Mouse (Mus musculus): Measurements from ENCODE around the gene Mtrex. TPM values are rescaled to one million over a fixed set of nuclear protein-coding genes. Genes with fewer than 3 reads are reported as not detected.
A peak's percentile ranks its signal among the peaks of the same experiment; 100 is the strongest.

Gene Mtrex
- polyA plus RNA-seq, 1 experiment from 2014 or later: 44.5 TPM

GRCm38 (mm10) chr13:112836951-112837350, 90.2 kb downstream of the Mtrex start:
- Histone ChIP-seq H3K4me3 (replicated peaks; ENCODE audit: low read depth, low read length) (no peak overlapping the region), H3K9ac (ENCODE audit: low read depth, low read length) (no peak overlapping the region), H3K27me3 (ENCODE audit: insufficient read depth, low read length) (no peaks in the 10 kb centered on the region), H3K4me1 (replicated peaks; ENCODE audit: insufficient read depth, low read length) (0 out of 2 replicates have a peak, but pooled peaks cover 5% of the 10 kb centered on the region), H3K27ac (no peak overlapping the region), H3K9me3 (replicated peaks; ENCODE audit: low read length) (no peaks in the 10 kb centered on the region), H3K36me3 (ENCODE audit: insufficient read depth, low read length) (no peaks in the 10 kb centered on the region), H3K4me2 (ENCODE audit: low read length) (no peak overlapping the region)
- TF ChIP-seq CTCF (IDR thresholded peaks at IDR 0.05; ENCODE audit: low read depth): no peak
- DNase-seq (ENCODE audit: low spot score) (no peak), ATAC-seq (replicated peaks; ENCODE audit: low FRiP score, low read depth) (no peak)
- WGBS: 72% methylated on average over 2 of the region's 2 CpGs

GRCm38 (mm10) chr13:112835113-112835512, 92.1 kb downstream of the Mtrex start:
- no peak overlapping the region for H3K27ac ChIP-seq
- no peaks in the 10 kb centered on the region for H3K27me3 ChIP-seq (ENCODE audit: insufficient read depth, low read length)
- no peak for TF ChIP-seq CTCF (IDR thresholded peaks at IDR 0.05; ENCODE audit: low read depth)
- no peak overlapping the region for H3K4me3 ChIP-seq (replicated peaks; ENCODE audit: low read depth, low read length)
- H3K4me2 ChIP-seq (ENCODE audit: low read length): no peak overlapping the region
- 49% methylated on average over 12 of the region's 12 CpGs for WGBS
- DNase-seq (ENCODE audit: low spot score): peak; percentile 31
- H3K9ac ChIP-seq (ENCODE audit: low read depth, low read length): no peak overlapping the region
- H3K9me3 ChIP-seq (replicated peaks; ENCODE audit: low read length): no peaks in the 10 kb centered on the region
- 0 out of 2 replicates have a peak, but pooled peaks cover 5% of the 10 kb centered on the region for H3K4me1 ChIP-seq (replicated peaks; ENCODE audit: insufficient read depth, low read length)
- no peak for ATAC-seq (replicated peaks; ENCODE audit: low FRiP score, low read depth)
- no peaks in the 10 kb centered on the region for H3K36me3 ChIP-seq (ENCODE audit: insufficient read depth, low read length)

GRCm38 (mm10) chr13:112833895-112834263, 93.3 kb downstream of the Mtrex start:
- Histone ChIP-seq H3K27ac (no peak overlapping the region), H3K4me2 (ENCODE audit: low read length) (peak overlapping the region; percentile 37; the same call in 1 of the 2 replicates), H3K36me3 (ENCODE audit: insufficient read depth, low read length) (no peaks in the 10 kb centered on the region), H3K4me3 (replicated peaks; ENCODE audit: low read depth, low read length) (no peak overlapping the region), H3K27me3 (ENCODE audit: insufficient read depth, low read length) (no peaks in the 10 kb centered on the region), H3K9me3 (replicated peaks; ENCODE audit: low read length) (no peaks in the 10 kb centered on the region), H3K9ac (ENCODE audit: low read depth, low read length) (no peak overlapping the region), H3K4me1 (replicated peaks; ENCODE audit: insufficient read depth, low read length) (0 out of 2 replicates have a peak, but pooled peaks cover 5% of the 10 kb centered on the region)
- TF ChIP-seq CTCF (IDR thresholded peaks at IDR 0.05; ENCODE audit: low read depth): no peak
- 56% methylated on average over 3 of the region's 3 CpGs for WGBS
- ATAC-seq (replicated peaks; ENCODE audit: low FRiP score, low read depth) (no peak), DNase-seq (ENCODE audit: low spot score) (no peak)

GRCm38 (mm10) chr13:112833253-112833894, 93.8 kb downstream of the Mtrex start:
- Histone ChIP-seq H3K36me3 (ENCODE audit: insufficient read depth, low read length) (no peaks in the 10 kb centered on the region), H3K27ac (no peak overlapping the region), H3K9ac (ENCODE audit: low read depth, low read length) (no peak overlapping the region), H3K4me1 (replicated peaks; ENCODE audit: insufficient read depth, low read length) (0 out of 2 replicates have a peak, but pooled peaks cover 5% of the 10 kb centered on the region), H3K27me3 (ENCODE audit: insufficient read depth, low read length) (no peaks in the 10 kb centered on the region), H3K4me3 (replicated peaks; ENCODE audit: low read depth, low read length) (no peak overlapping the region), H3K4me2 (ENCODE audit: low read length) (peak overlapping the region; percentile 37), H3K9me3 (replicated peaks; ENCODE audit: low read length) (no peaks in the 10 kb centered on the region)
- no peak for TF ChIP-seq CTCF (IDR thresholded peaks at IDR 0.05; ENCODE audit: low read depth)
- DNase-seq (ENCODE audit: low spot score) (peak; percentile 47), ATAC-seq (replicated peaks; ENCODE audit: low FRiP score, low read depth) (peak; percentile 29; the same call in 1 of the 2 replicates)
- 44% methylated on average over 20 of the region's 20 CpGs for WGBS

- H3K27me3 ChIP-seq (ENCODE audit: insufficient read depth, low read length): no peaks in the 10 kb centered on the region
- H3K9me3 ChIP-seq (replicated peaks; ENCODE audit: low read length): no peaks in the 10 kb centered on the region
- DNase-seq (ENCODE audit: low spot score): no peak
- no peak overlapping the region for H3K4me3 ChIP-seq (replicated peaks; ENCODE audit: low read depth, low read length)
- no peaks in the 10 kb centered on the region for H3K36me3 ChIP-seq (ENCODE audit: insufficient read depth, low read length)
- no peak for TF ChIP-seq CTCF (IDR thresholded peaks at IDR 0.05; ENCODE audit: low read depth)
- ATAC-seq (replicated peaks; ENCODE audit: low FRiP score, low read depth): no peak
- no peak overlapping the region for H3K4me2 ChIP-seq (ENCODE audit: low read length)
- WGBS: 24% methylated on average over 2 of the region's 2 CpGs
- H3K9ac ChIP-seq (ENCODE audit: low read depth, low read length): no peak overlapping the region
- 0 out of 2 replicates have a peak, but pooled peaks cover 5% of the 10 kb centered on the region for H3K4me1 ChIP-seq (replicated peaks; ENCODE audit: insufficient read depth, low read length)
- no peak overlapping the region for H3K27ac ChIP-seq
These were observed 94.6 kb downstream of the Mtrex start for GRCm38 (mm10) chr13:112832589-112832988.

GRCm38 (mm10) chr13:112829619-112830018, 97.6 kb downstream of the Mtrex start:
- 92% methylated on average over 2 of the region's 2 CpGs for WGBS
- H3K9ac ChIP-seq (ENCODE audit: low read depth, low read length): no peak overlapping the region
- no peak for TF ChIP-seq CTCF (IDR thresholded peaks at IDR 0.05; ENCODE audit: low read depth)
- no peaks in the 10 kb centered on the region for H3K36me3 ChIP-seq (ENCODE audit: insufficient read depth, low read length)
- no peak overlapping the region for H3K4me2 ChIP-seq (ENCODE audit: low read length)
- DNase-seq (ENCODE audit: low spot score) (no peak), ATAC-seq (replicated peaks; ENCODE audit: low FRiP score, low read depth) (no peak)
- no peak overlapping the region for H3K27ac ChIP-seq
- H3K9me3 ChIP-seq (replicated peaks; ENCODE audit: low read length): no peaks in the 10 kb centered on the region
- no peak overlapping the region for H3K4me3 ChIP-seq (replicated peaks; ENCODE audit: low read depth, low read length)
- no peaks in the 10 kb centered on the region for H3K27me3 ChIP-seq (ENCODE audit: insufficient read depth, low read length)
- 0 out of 2 replicates have a peak, but pooled peaks cover 5% of the 10 kb centered on the region for H3K4me1 ChIP-seq (replicated peaks; ENCODE audit: insufficient read depth, low read length)
